Mouse (Mus musculus) hindbrain, embryonic 15.5 days (tissue): Measurements from ENCODE around the gene Sema6d. TPM values are rescaled to one million over a fixed set of nuclear protein-coding genes. Genes with fewer than 3 reads are reported as not detected.
A peak's percentile ranks its signal among the peaks of the same experiment; 100 is the strongest.

Experiments
- ATAC-seq: fragments of 200-750 bp; cut with Nextera tagmentation; 2 replicates; pipeline ENCODE4 v1.8.0; 2017; ENCODE audit warnings: low read depth, moderate number of reproducible peaks, moderate TSS enrichment; ENCODE audit not compliant: low FRiP score
- H3K27ac ChIP-seq: fragments of 300-500 bp; sonication (generic); replicated peaks from 2 replicates; pipeline ENCODE4 v1.5.1; 2015; ENCODE audit warnings: mild to moderate bottlenecking, inconsistent platforms
- H3K27me3 ChIP-seq: fragments of 300-500 bp; sonication (generic); 2 replicates; pipeline ENCODE4 v1.6.1; 2015; ENCODE audit warnings: control low read depth, inconsistent platforms
- H3K36me3 ChIP-seq: fragments of 300-500 bp; sonication (generic); 2 replicates; pipeline ENCODE4 v1.6.1; 2015; ENCODE audit warnings: control low read depth, inconsistent platforms
- H3K4me1 ChIP-seq: fragments of 300-500 bp; sonication (generic); replicated peaks from 2 replicates; pipeline ENCODE4 v1.6.1; 2015; ENCODE audit warnings: control low read depth, inconsistent platforms
- H3K4me2 ChIP-seq: fragments of 300-500 bp; sonication (generic); 2 replicates; pipeline ENCODE4 v1.6.1; 2015; ENCODE audit warnings: moderate library complexity, mild to moderate bottlenecking, inconsistent platforms
- H3K4me3 ChIP-seq: fragments of 300-500 bp; sonication (generic); 2 replicates; pipeline ENCODE4 v1.5.1; 2015; ENCODE audit warnings: mild to moderate bottlenecking, inconsistent platforms
- H3K9ac ChIP-seq: fragments of 300-500 bp; sonication (generic); 2 replicates; pipeline ENCODE4 v1.6.1; 2015; ENCODE audit warnings: inconsistent platforms
- H3K9me3 ChIP-seq: fragments of 300-500 bp; sonication (generic); 2 replicates; pipeline ENCODE4 v1.6.1; 2016; ENCODE audit warnings: control low read depth, inconsistent platforms
- WGBS: fragments of 180-500 bp; shearing (Covaris S2); methylation state at CpG from one replicate; pipeline ENCODE4 v1.1.7; 2015; 5-methylcytosine and 5-hydroxymethylcytosine counted together
- polyA plus RNA-seq: library from polyadenylated mRNA; unstranded; fragments of >200 nt; fragmentation: Nextera tagmentation; extraction: Ambion mirVana; gene quantifications from 2 replicates; pipeline ENCODE4 v1.2.1, GENCODE M21; 2015

Sema6d gene
- polyA plus RNA-seq, 1 experiment from 2014 or later = 45.3 TPM

- WGBS = 65% methylated on average over 1 of the region's 1 CpGs
- no peaks in the 10 kb centered on the region for H3K9me3 ChIP-seq
- H3K27ac ChIP-seq = no peak overlapping the region
- H3K9ac ChIP-seq = no peak overlapping the region
- no peaks in the 10 kb centered on the region for H3K27me3 ChIP-seq
- H3K36me3 ChIP-seq = no peaks in the 10 kb centered on the region
- H3K4me1 ChIP-seq = 0 out of 2 replicates have a peak, but pooled peaks cover 5% of the 10 kb centered on the region
- ATAC-seq = no peak
- no peak overlapping the region for H3K4me3 ChIP-seq
- no peak overlapping the region for H3K4me2 ChIP-seq
Observed at GRCm38 (mm10) chr2:124120355-124120754, 30.6 kb downstream of the Sema6d start.

GRCm38 (mm10) chr2:124121539-124121938 lies 31.8 kb downstream of the Sema6d start:
- no peak for ATAC-seq

GRCm38 (mm10) chr2:124125504-124125903 lies 35.7 kb downstream of the Sema6d start:
- 89% methylated on average over 7 of the region's 7 CpGs for WGBS
- no peaks in the 10 kb centered on the region for H3K4me1 ChIP-seq
- no peaks in the 10 kb centered on the region for H3K9me3 ChIP-seq
- no peak overlapping the region for H3K4me3 ChIP-seq
- H3K36me3 ChIP-seq = no peaks in the 10 kb centered on the region
- H3K27ac ChIP-seq = no peak overlapping the region
- no peak overlapping the region for H3K4me2 ChIP-seq
- no peaks in the 10 kb centered on the region for H3K27me3 ChIP-seq
- no peak overlapping the region for H3K9ac ChIP-seq
- no peak for ATAC-seq

More at GRCm38 (mm10) chr2:124121539-124121938, 31.8 kb downstream of the Sema6d start:
- Histone ChIP-seq H3K9me3 (no peaks in the 10 kb centered on the region), H3K27me3 (no peaks in the 10 kb centered on the region), H3K4me1 (0 out of 2 replicates have a peak, but pooled peaks cover 5% of the 10 kb centered on the region), H3K4me2 (no peak overlapping the region), H3K36me3 (no peaks in the 10 kb centered on the region), H3K27ac (no peak overlapping the region), H3K4me3 (no peak overlapping the region), H3K9ac (no peak overlapping the region)
- WGBS = 84% methylated on average over 2 of the region's 2 CpGs

GRCm38 (mm10) chr2:124126853-124127252 lies 37.1 kb downstream of the Sema6d start:
- Histone ChIP-seq H3K4me2 (no peak overlapping the region), H3K36me3 (no peaks in the 10 kb centered on the region), H3K4me3 (no peak overlapping the region), H3K9me3 (no peaks in the 10 kb centered on the region), H3K9ac (no peak overlapping the region), H3K27me3 (no peaks in the 10 kb centered on the region), H3K4me1 (no peaks in the 10 kb centered on the region), H3K27ac (no peak overlapping the region)
- 67% methylated on average over 3 of the region's 3 CpGs for WGBS
- ATAC-seq = no peak

GRCm38 (mm10) chr2:124130876-124131275 lies 41.1 kb downstream of the Sema6d start:
- Histone ChIP-seq H3K27ac (no peak overlapping the region), H3K27me3 (no peaks in the 10 kb centered on the region), H3K4me1 (peaks cover 5% of the 10 kb centered on the region; the same call in 1 of the 2 replicates), H3K9me3 (no peaks in the 10 kb centered on the region), H3K4me3 (no peak overlapping the region), H3K36me3 (no peaks in the 10 kb centered on the region), H3K9ac (no peak overlapping the region), H3K4me2 (no peak overlapping the region)
- 69% methylated on average over 2 of the region's 2 CpGs for WGBS
- ATAC-seq = no peak

GRCm38 (mm10) chr2:124141510-124142044 lies 51.8 kb downstream of the Sema6d start:
- ATAC-seq = no peak
- Histone ChIP-seq H3K36me3 (no peaks in the 10 kb centered on the region), H3K27ac (no peak overlapping the region), H3K4me1 (no peaks in the 10 kb centered on the region), H3K9me3 (no peaks in the 10 kb centered on the region), H3K27me3 (no peaks in the 10 kb centered on the region), H3K9ac (no peak overlapping the region), H3K4me2 (no peak overlapping the region), H3K4me3 (no peak overlapping the region)
- WGBS = 81% methylated on average over 3 of the region's 3 CpGs

GRCm38 (mm10) chr2:124145528-124145927 lies 55.8 kb downstream of the Sema6d start:
- Histone ChIP-seq H3K27ac (no peak overlapping the region), H3K9me3 (no peaks in the 10 kb centered on the region)
- 15% methylated on average over 1 of the region's 1 CpGs for WGBS

GRCm38 (mm10) chr2:124158158-124158557 lies 68.4 kb downstream of the Sema6d start:
- H3K9me3 ChIP-seq = no peaks in the 10 kb centered on the region
- no peak overlapping the region for H3K27ac ChIP-seq
- no peak overlapping the region for H3K4me2 ChIP-seq
- H3K36me3 ChIP-seq = no peaks in the 10 kb centered on the region
- H3K4me1 ChIP-seq = peaks cover 14% of the 10 kb centered on the region
- no peak overlapping the region for H3K4me3 ChIP-seq
- 37% methylated on average over 1 of the region's 1 CpGs for WGBS
- H3K9ac ChIP-seq = no peak overlapping the region
- no peaks in the 10 kb centered on the region for H3K27me3 ChIP-seq
- ATAC-seq = no peak

More at GRCm38 (mm10) chr2:124145528-124145927, 55.8 kb downstream of the Sema6d start:
- no peaks in the 10 kb centered on the region for H3K27me3 ChIP-seq
- no peaks in the 10 kb centered on the region for H3K36me3 ChIP-seq
- no peak overlapping the region for H3K4me2 ChIP-seq
- no peak for ATAC-seq
- no peaks in the 10 kb centered on the region for H3K4me1 ChIP-seq
- no peak overlapping the region for H3K9ac ChIP-seq
- no peak overlapping the region for H3K4me3 ChIP-seq

GRCm38 (mm10) chr2:124162001-124162599 lies 72.3 kb downstream of the Sema6d start:
- Histone ChIP-seq H3K9ac (no peak overlapping the region), H3K27ac (peak overlapping the region; percentile 59), H3K27me3 (no peaks in the 10 kb centered on the region), H3K4me3 (no peak overlapping the region), H3K9me3 (no peaks in the 10 kb centered on the region), H3K4me2 (no peak overlapping the region), H3K4me1 (peaks cover 14% of the 10 kb centered on the region), H3K36me3 (no peaks in the 10 kb centered on the region)
- WGBS = 28% methylated on average over 7 of the region's 7 CpGs
- peak; percentile 53; the same call in 1 of the 2 replicates for ATAC-seq

- no peak overlapping the region for H3K4me3 ChIP-seq
- H3K27ac ChIP-seq = no peak overlapping the region
- H3K27me3 ChIP-seq = no peaks in the 10 kb centered on the region
- no peaks in the 10 kb centered on the region for H3K9me3 ChIP-seq
- no peak overlapping the region for H3K9ac ChIP-seq
- H3K36me3 ChIP-seq = no peaks in the 10 kb centered on the region
- H3K4me1 ChIP-seq = peaks cover 11% of the 10 kb centered on the region; the same call in 1 of the 2 replicates
- WGBS = 96% methylated on average over 1 of the region's 1 CpGs
- no peak for ATAC-seq
- H3K4me2 ChIP-seq = no peak overlapping the region
Observed at GRCm38 (mm10) chr2:124168411-124168810, 78.6 kb downstream of the Sema6d start.

- Histone ChIP-seq H3K4me1 (peaks cover 11% of the 10 kb centered on the region; the same call in 1 of the 2 replicates), H3K9ac (no peak overlapping the region), H3K27ac (no peak overlapping the region), H3K36me3 (no peaks in the 10 kb centered on the region), H3K4me2 (no peak overlapping the region), H3K4me3 (no peak overlapping the region), H3K27me3 (no peaks in the 10 kb centered on the region), H3K9me3 (no peaks in the 10 kb centered on the region)
- ATAC-seq = peak; percentile 54; the same call in 1 of the 2 replicates
- 52% methylated on average over 3 of the region's 3 CpGs for WGBS
Observed at GRCm38 (mm10) chr2:124171718-124172117, 81.9 kb downstream of the Sema6d start.

GRCm38 (mm10) chr2:124176265-124176664 lies 86.5 kb downstream of the Sema6d start:
- WGBS = 20% methylated on average over 1 of the region's 1 CpGs
- no peak for ATAC-seq
- no peak overlapping the region for H3K4me2 ChIP-seq
- peaks cover 11% of the 10 kb centered on the region; the same call in 1 of the 2 replicates for H3K4me1 ChIP-seq
- H3K27me3 ChIP-seq = no peaks in the 10 kb centered on the region
- H3K9ac ChIP-seq = no peak overlapping the region
- H3K27ac ChIP-seq = 0 out of 2 replicates have a peak overlapping the region, but pooled peaks have one; percentile 35
- no peaks in the 10 kb centered on the region for H3K9me3 ChIP-seq
- no peaks in the 10 kb centered on the region for H3K36me3 ChIP-seq
- no peak overlapping the region for H3K4me3 ChIP-seq
